Mouse (Mus musculus) lung, embryonic 16.5 days (tissue): ENCODE measurements around the gene Ago1. TPM values are rescaled to one million over a fixed set of nuclear protein-coding genes. Genes with fewer than 3 reads are reported as not detected.

ENCODE experiments used
- polyA plus RNA-seq: library from polyadenylated mRNA; unstranded; fragments of >200 nt; fragmentation: Nextera tagmentation; extraction: Ambion mirVana; gene quantifications from 2 replicates; pipeline ENCODE4 v1.2.1, GENCODE M21; 2015

Ago1 gene
- polyA plus RNA-seq, 1 experiment from 2014 or later: 6.3 TPM

Other genes with a start within 250 kb of the Ago1 start
- 26.0 and 26.9 TPM in 2 replicates for gene Map7d1, start 212.2 kb downstream of the Ago1 start, polyA plus RNA-seq
- 101 and 107 TPM in 2 replicates for gene Trappc3, start 206.3 kb downstream of the Ago1 start, polyA plus RNA-seq
- gene Col8a2, start 181.8 kb downstream of the Ago1 start, polyA plus RNA-seq: 3.6 and 4.6 TPM in 2 replicates
- gene Adprhl2, start 146.9 kb downstream of the Ago1 start, polyA plus RNA-seq: 61.0 and 65.3 TPM in 2 replicates
- gene Tekt2, start 142.9 kb downstream of the Ago1 start, polyA plus RNA-seq: 13.2 and 14.9 TPM in 2 replicates
- 17.9 and 19.7 TPM in 2 replicates for gene Ago3, start 39.0 kb downstream of the Ago1 start, polyA plus RNA-seq
- gene Ago4, start 64.9 kb upstream of the Ago1 start, polyA plus RNA-seq: 3.8 and 4.0 TPM in 2 replicates
- gene Clspn, start 88.4 kb upstream of the Ago1 start, polyA plus RNA-seq: 37.5 and 41.3 TPM in 2 replicates
- gene 5730409E04Rik, start 141.2 kb upstream of the Ago1 start, polyA plus RNA-seq: 1.8 and 1.9 TPM in 2 replicates
- gene Psmb2, start 209.0 kb upstream of the Ago1 start, polyA plus RNA-seq: 447 and 451 TPM in 2 replicates